Mouse (Mus musculus): ENCODE data around the gene Col7a1. TPM values are rescaled to one million over a fixed set of nuclear protein-coding genes. Genes with fewer than 3 reads are reported as not detected.
A peak's percentile ranks its signal among the peaks of the same experiment; 100 is the strongest.

Gene Col7a1
- total RNA-seq, 2 experiments from 2014 or later: 1.4 to 5.5 TPM

GRCm38 (mm10) chr9:109008994-109009635 lies 55.7 kb downstream of the Col7a1 start:
- DNase-seq (ENCODE audit: low spot score in 2 of 2): peak; percentile 47 to 62
- intact Hi-C loops (cut with DNase I): loop anchor here (10.0 kb wide), 2 partner anchors 826 to 866 kb away; partner anchors contain the start of genes Cdc25a and Nme6

GRCm38 (mm10) chr9:109009636-109010315 lies 56.4 kb downstream of the Col7a1 start:
- peak; percentile 68 to 76 for DNase-seq (ENCODE audit: low spot score in 2 of 2)
- intact Hi-C loops (cut with DNase I): loop anchor here (10.0 kb wide), 2 partner anchors 825 to 865 kb away; partner anchors contain the start of genes Cdc25a and Nme6

- intact Hi-C loops (cut with DNase I): no loop called here
- no peak for DNase-seq (ENCODE audit: low spot score in 2 of 2)
Measured at GRCm38 (mm10) chr9:109010316-109010690, 56.9 kb downstream of the Col7a1 start.

DNA sequence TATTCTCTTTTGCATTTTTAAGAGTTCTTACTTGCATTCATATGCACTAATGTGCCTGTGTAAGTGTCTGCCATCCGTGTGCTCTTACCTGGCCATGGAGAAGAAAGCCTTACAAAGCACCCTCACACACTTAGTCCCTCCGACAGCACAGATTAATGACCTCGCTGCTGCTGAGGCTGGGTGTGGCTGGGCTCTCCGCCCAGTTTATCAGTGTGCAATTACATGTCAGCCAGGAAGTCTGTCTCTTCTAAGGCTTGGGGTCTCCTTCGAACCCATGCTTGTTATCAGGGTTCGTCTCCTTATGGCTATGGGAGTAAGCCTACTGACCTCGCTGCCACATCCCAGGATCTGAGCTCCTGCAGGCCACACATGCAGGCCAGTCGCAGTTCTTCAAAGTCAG lies 62.0 kb downstream of the Col7a1 start:
- no peak for DNase-seq (ENCODE audit: low spot score in 2 of 2)
- intact Hi-C loops (cut with DNase I): no loop called here

GRCm38 (mm10) chr9:109016973-109017604 lies 63.7 kb downstream of the Col7a1 start:
- DNase-seq (ENCODE audit: low spot score in 2 of 2): peak in 1 of 2 experiments; percentile 4

GRCm38 (mm10) chr9:109021428-109021827 lies 68.0 kb downstream of the Col7a1 start:
- no peak for DNase-seq (ENCODE audit: low spot score in 2 of 2)
- intact Hi-C loops (cut with DNase I): no loop called here

More at GRCm38 (mm10) chr9:109016973-109017604, 63.7 kb downstream of the Col7a1 start:
- intact Hi-C loops (cut with DNase I): no loop called here

GRCm38 (mm10) chr9:109022866-109023685 lies 69.7 kb downstream of the Col7a1 start:
- intact Hi-C loops (cut with DNase I): no loop called here
- peak; percentile 71 to 82 for DNase-seq (ENCODE audit: low spot score in 2 of 2)

GRCm38 (mm10) chr9:109027521-109027920 lies 74.1 kb downstream of the Col7a1 start:
- DNase-seq (ENCODE audit: low spot score in 2 of 2): no peak

DNA sequence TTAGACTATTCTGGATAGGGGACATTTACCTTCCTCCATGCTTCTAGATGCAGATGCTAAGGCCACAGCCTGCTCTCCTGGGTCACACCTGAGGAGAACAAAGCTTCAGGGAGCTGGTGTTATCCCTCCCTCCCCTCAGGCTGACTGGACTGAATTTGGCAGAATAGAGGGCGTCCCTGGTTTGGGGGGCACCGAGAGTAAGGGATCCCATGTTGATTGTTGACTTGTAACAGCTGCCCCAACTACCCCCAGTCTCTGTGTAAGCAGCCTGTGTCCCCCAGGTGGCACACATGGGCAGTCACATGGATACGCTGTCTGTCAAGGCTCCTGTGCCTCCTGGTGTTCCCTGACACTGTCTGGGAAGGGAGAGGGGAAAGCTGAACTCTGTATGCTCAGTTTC lies 75.0 kb downstream of the Col7a1 start:
- intact Hi-C loops (cut with DNase I): no loop called here

More at GRCm38 (mm10) chr9:109027521-109027920, 74.1 kb downstream of the Col7a1 start:
- intact Hi-C loops (cut with DNase I): no loop called here

DNA sequence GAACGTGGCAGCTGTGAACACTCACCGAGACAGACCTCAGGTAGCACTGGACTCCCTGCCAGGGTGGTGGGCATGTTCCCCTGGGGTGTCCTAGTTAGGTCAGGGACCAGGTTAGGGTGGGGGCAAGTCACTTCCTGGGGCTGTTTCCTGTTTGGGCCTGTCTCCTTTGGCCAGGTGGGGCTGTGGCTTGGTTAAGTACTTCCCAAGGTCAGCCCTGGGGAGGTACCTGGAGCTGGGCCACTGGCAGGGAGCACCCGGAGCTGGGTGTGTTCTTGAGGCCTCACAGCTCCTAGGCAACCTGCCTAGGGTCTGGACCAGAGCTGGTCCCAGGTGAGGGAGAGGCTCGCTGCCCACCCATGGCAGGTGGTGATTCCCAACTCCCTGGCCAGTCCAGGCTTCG lies 75.5 kb downstream of the Col7a1 start:
- DNase-seq (ENCODE audit: low spot score in 2 of 2): no peak
- intact Hi-C loops (cut with DNase I): no loop called here

More for the DNA sequence above, 75.0 kb downstream of the Col7a1 start:
- DNase-seq (ENCODE audit: low spot score in 2 of 2): no peak

GRCm38 (mm10) chr9:109030312-109030711 lies 76.9 kb downstream of the Col7a1 start:
- intact Hi-C loops (cut with DNase I): no loop called here
- DNase-seq (ENCODE audit: low spot score in 2 of 2): no peak

- no peak for DNase-seq (ENCODE audit: low spot score in 2 of 2)
- intact Hi-C loops (cut with DNase I): no loop called here
Measured at GRCm38 (mm10) chr9:109031001-109031400, 77.6 kb downstream of the Col7a1 start.

DNA sequence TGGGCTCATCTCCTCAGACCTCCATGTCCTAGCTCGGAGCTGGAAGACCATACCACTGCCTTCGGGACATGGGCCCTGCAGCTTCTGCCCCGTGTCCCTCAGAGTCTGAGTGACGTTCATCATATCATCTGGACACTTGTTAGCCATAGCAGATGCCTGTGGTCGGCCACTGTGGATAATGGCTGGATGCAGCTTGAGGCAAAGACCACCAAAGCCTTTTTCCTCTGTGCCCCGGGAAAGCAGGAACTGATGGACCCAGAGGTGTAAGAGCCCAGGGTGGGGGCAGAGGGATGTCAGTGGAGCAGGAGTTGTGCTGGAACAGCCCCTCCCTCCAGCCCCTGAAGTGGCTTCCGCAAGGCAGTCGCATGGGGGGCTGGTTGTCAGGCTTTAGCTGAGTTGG lies 78.3 kb downstream of the Col7a1 start:
- peak in 1 of 2 experiments; percentile 2 for DNase-seq (ENCODE audit: low spot score in 2 of 2)
- intact Hi-C loops (cut with DNase I): no loop called here

- intact Hi-C loops (cut with DNase I): no loop called here
Measured at GRCm38 (mm10) chr9:109032435-109032834, 79.0 kb downstream of the Col7a1 start.

More at GRCm38 (mm10) chr9:109032435-109032834, 79.0 kb downstream of the Col7a1 start:
- DNase-seq (ENCODE audit: low spot score in 2 of 2): peak in 1 of 2 experiments; percentile 1

Small RNA genes lying within 50 kb of the gene (microRNA-seq; reads per million reads assigned to microRNA genes)
- gene Mir711: not detected

Other genes with a start within 250 kb of the Col7a1 start
- gene Ip6k2, start 169.8 kb upstream of the Col7a1 start, total RNA-seq (2021): 100 to 1,000 TPM; 155 to 158 TPM
- 10 to 100 TPM; 56.0 to 60.6 TPM for gene Nckipsd, start 145.2 kb upstream of the Col7a1 start, total RNA-seq (2021)
- gene Celsr3, start 127.3 kb upstream of the Col7a1 start, total RNA-seq (2021): 10 to 100 TPM; 43.4 to 74.0 TPM
- gene Slc26a6, start 100.3 kb upstream of the Col7a1 start, total RNA-seq (2021): 10 to 100 TPM; 18.1 to 24.3 TPM
- gene Tmem89, start 39.0 kb upstream of the Col7a1 start, total RNA-seq (2021): under 1 TPM in 1 of 2 experiments, not detected in 1; 0.59 TPM
- 100 to 1,000 TPM; 349 to 409 TPM for gene Uqcrc1, start 17.0 kb upstream of the Col7a1 start, total RNA-seq (2021)
- under 1 TPM in 1 of 2 experiments, not detected in 1; 0.70 TPM for gene Ucn2, start 32.4 kb downstream of the Col7a1 start, total RNA-seq (2021)
- gene Pfkfb4, start 38.2 kb downstream of the Col7a1 start, total RNA-seq (2021): 10 to 100 TPM; 12.7 to 18.2 TPM
- 10 to 100 TPM; 63.9 to 74.8 TPM for gene Shisa5, start 85.0 kb downstream of the Col7a1 start, total RNA-seq (2021)
- 10 to 100 TPM; 12.5 to 15.7 TPM for gene Trex1, start 106.1 kb downstream of the Col7a1 start, total RNA-seq (2021)
- gene Atrip, start 120.5 kb downstream of the Col7a1 start, total RNA-seq (2021): 10 to 100 TPM; 26.6 to 34.1 TPM
- gene Ccdc51, start 128.9 kb downstream of the Col7a1 start, total RNA-seq (2021): 1 to 10 TPM; 7.2 to 8.1 TPM
- gene Tma7, start 129.0 kb downstream of the Col7a1 start, total RNA-seq (2021): 100 to 1,000 TPM; 348 to 352 TPM
- gene Plxnb1, start 141.8 kb downstream of the Col7a1 start, total RNA-seq (2021): 10 to 100 TPM; 60.3 to 77.9 TPM
- not detected for gene Fbxw21, start 208.5 kb downstream of the Col7a1 start, total RNA-seq (2021)
- not detected for gene Fbxw13, start 242.4 kb downstream of the Col7a1 start, total RNA-seq (2021)

All from left cerebral cortex, postnatal 36 days (tissue).